Mouse (Mus musculus) T-helper 1 cell (primary cell): ENCODE data around the gene Palm2.
"Not testable (repeated sequence)": the region's sequence is repeated elsewhere in the genome, so short reads cannot be mapped to it uniquely, and the experiment has no call there.

ENCODE experiments used
- in situ Hi-C: fragments of 300-600 bp; cut with MboI, MseI; formaldehyde crosslinking; loops from one replicate; pipeline ENCODE4 v1.15.1; 2025; ENCODE audit warnings: high pct_unique_total_duplicates

Palm2 gene

GRCm38 (mm10) chr4:57433941-57434704 is at the start of gene Palm2:
TSS of gene Palm2 (plus strand) at chr4:57434247.
- in situ Hi-C loops = no loop called here

GRCm38 (mm10) chr4:57384355-57384754 is 49.7 kb upstream of the Palm2 start:
- in situ Hi-C loops = loop anchor here (10.0 kb wide), 1 partner anchor 1190 kb away; no protein-coding TSS in a partner anchor

- in situ Hi-C loops = no loop called here
Observed at GRCm38 (mm10) chr4:57391103-57391502, 42.9 kb upstream of the Palm2 start.

GRCm38 (mm10) chr4:57396414-57396813 is 37.6 kb upstream of the Palm2 start:
- in situ Hi-C loops = no loop called here

- in situ Hi-C loops = not testable (repeated sequence)
Observed at GRCm38 (mm10) chr4:57412385-57412784, 21.7 kb upstream of the Palm2 start.

- in situ Hi-C loops = no loop called here
Observed at GRCm38 (mm10) chr4:57413016-57413415, 21.0 kb upstream of the Palm2 start.

GRCm38 (mm10) chr4:57413670-57414069 is 20.4 kb upstream of the Palm2 start:
- in situ Hi-C loops = not testable (repeated sequence)

- in situ Hi-C loops = no loop called here
Observed at GRCm38 (mm10) chr4:57424011-57424410, 10.0 kb upstream of the Palm2 start.

- in situ Hi-C loops = no loop called here
Observed at GRCm38 (mm10) chr4:57428317-57428716, 5.7 kb upstream of the Palm2 start.

GRCm38 (mm10) chr4:57434705-57435360 is 786 bp downstream of the Palm2 start:
- in situ Hi-C loops = no loop called here

- in situ Hi-C loops = no loop called here
Observed at GRCm38 (mm10) chr4:57436286-57436685, 2.2 kb downstream of the Palm2 start.

GRCm38 (mm10) chr4:57446082-57446481 is 12.0 kb downstream of the Palm2 start:
- in situ Hi-C loops = no loop called here

GRCm38 (mm10) chr4:57446854-57447444 is 12.9 kb downstream of the Palm2 start:
- in situ Hi-C loops = no loop called here

GRCm38 (mm10) chr4:57451896-57452295 is 17.8 kb downstream of the Palm2 start:
- in situ Hi-C loops = no loop called here

- in situ Hi-C loops = no loop called here
Observed at GRCm38 (mm10) chr4:57452661-57453060, 18.6 kb downstream of the Palm2 start.

GRCm38 (mm10) chr4:57462378-57462777 is 28.3 kb downstream of the Palm2 start:
- in situ Hi-C loops = no loop called here

- in situ Hi-C loops = loop anchor here (10.0 kb wide), 1 partner anchor 238 kb away; no protein-coding TSS in a partner anchor
Observed at GRCm38 (mm10) chr4:57482435-57482834, 48.4 kb downstream of the Palm2 start.

- in situ Hi-C loops = loop anchor here (10.0 kb wide), 1 partner anchor 242 kb away; no protein-coding TSS in a partner anchor
Observed at GRCm38 (mm10) chr4:57486392-57486791, 52.3 kb downstream of the Palm2 start.

- in situ Hi-C loops = loop anchor here (10.0 kb wide), 1 partner anchor 245 kb away; no protein-coding TSS in a partner anchor
Observed at GRCm38 (mm10) chr4:57489887-57490286, 55.8 kb downstream of the Palm2 start.

GRCm38 (mm10) chr4:57504792-57505191 is 70.7 kb downstream of the Palm2 start:
- in situ Hi-C loops = no loop called here

GRCm38 (mm10) chr4:57510576-57510975 is 76.5 kb downstream of the Palm2 start:
- in situ Hi-C loops = no loop called here

GRCm38 (mm10) chr4:57511734-57512133 is 77.7 kb downstream of the Palm2 start:
- in situ Hi-C loops = no loop called here
